Mouse (Mus musculus) C2C12 (cell line): ENCODE measurements around the gene Lpp.

Experiments
- CEBPB ChIP-seq: IDR thresholded peaks from one replicate; pipeline ENCODE4 v1.6.1; 2011; ENCODE audit warnings: low read depth, mild to moderate bottlenecking, control low read depth, moderate library complexity
- CTCF ChIP-seq: IDR thresholded peaks from one replicate; pipeline ENCODE4 v1.5.1; 2011; ENCODE audit not compliant: control insufficient read depth, insufficient read depth, insufficient read length
- FOSL1 ChIP-seq: IDR thresholded peaks from one replicate; pipeline ENCODE4 v1.8.0; 2011; ENCODE audit warnings: mild to moderate bottlenecking, low read length; ENCODE audit not compliant: poor library complexity, insufficient read depth, severe bottlenecking
- MAX ChIP-seq: IDR thresholded peaks from one replicate; pipeline ENCODE4 v1.6.1; 2011; ENCODE audit warnings: mild to moderate bottlenecking, control low read depth
- MYOD1 ChIP-seq: IDR thresholded peaks from one replicate; pipeline ENCODE4 v1.6.1; 2011; ENCODE audit warnings: low read depth; ENCODE audit not compliant: control insufficient read depth, insufficient read length
- USF1 ChIP-seq: IDR thresholded peaks from one replicate; pipeline ENCODE4 v1.6.1; 2011; ENCODE audit warnings: low read depth, mild to moderate bottlenecking, control low read depth, moderate library complexity

- TF ChIP-seq CTCF (no peak), FOSL1 (no peak), CEBPB (no peak), USF1 (no peak), MAX (no peak), MYOD1 (no peak)
Measured at GRCm38 (mm10) chr16:24840073-24840472, 446.8 kb downstream of the Lpp start.
